Mouse (Mus musculus) c-Kit-negative CD71-positive TER-119-positive erythroid progenitor cells, embryonic 14.5 days (primary cell): Measurements from ENCODE around the gene Ncf4.
A peak's percentile ranks its signal among the peaks of the same experiment; 100 is the strongest.
"Not testable (repeated sequence)": the region's sequence is repeated elsewhere in the genome, so short reads cannot be mapped to it uniquely, and the experiment has no call there.

Experiments
- DNase-seq: peaks from one replicate; pipeline ENCODE4 v3.0.0-alpha.2; 2013; ENCODE audit warnings: low read depth, low spot score

Ncf4 gene

GRCm38 (mm10) chr15:78254751-78255150 is 10.2 kb downstream of the Ncf4 start:
- DNase-seq: no peak

GRCm38 (mm10) chr15:78256602-78257259 is 12.1 kb downstream of the Ncf4 start:
- not testable (repeated sequence) for DNase-seq

GRCm38 (mm10) chr15:78257326-78258050 is 12.9 kb downstream of the Ncf4 start:
- DNase-seq: peak; percentile 39

GRCm38 (mm10) chr15:78258246-78258865 is 13.8 kb downstream of the Ncf4 start:
- no peak for DNase-seq

DNA sequence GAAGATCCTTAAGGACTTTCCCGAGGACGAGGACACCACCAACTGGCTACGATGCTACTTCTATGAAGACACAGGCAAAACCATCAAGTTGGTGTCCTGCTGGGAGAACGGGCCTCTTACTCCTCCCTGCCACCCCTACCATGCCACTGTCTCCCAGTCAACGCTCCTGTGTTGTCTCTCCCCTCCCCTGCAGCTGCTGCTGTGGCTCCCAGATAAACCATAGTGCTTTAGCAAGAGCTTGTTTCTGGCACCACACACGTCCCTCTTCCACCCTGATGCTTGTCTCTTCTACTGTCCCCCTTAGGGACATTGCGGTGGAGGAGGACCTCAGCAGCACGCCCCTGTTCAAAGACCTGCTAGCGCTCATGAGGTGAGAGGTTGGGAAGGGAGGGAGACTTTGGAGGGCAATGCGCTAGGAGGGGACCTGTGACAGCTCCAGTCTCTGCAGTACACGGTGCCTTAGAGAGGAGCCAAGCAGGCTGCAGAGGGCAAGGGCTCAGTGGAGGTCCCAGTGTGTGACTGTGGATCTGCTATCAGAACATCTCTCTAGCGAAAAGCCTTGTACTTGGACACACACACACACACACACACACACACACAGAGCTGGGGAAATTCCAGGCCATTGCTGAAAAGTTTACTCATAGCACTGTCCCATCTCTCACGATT is 16.2 kb downstream of the Ncf4 start:
- DNase-seq: peak; percentile 24

DNA sequence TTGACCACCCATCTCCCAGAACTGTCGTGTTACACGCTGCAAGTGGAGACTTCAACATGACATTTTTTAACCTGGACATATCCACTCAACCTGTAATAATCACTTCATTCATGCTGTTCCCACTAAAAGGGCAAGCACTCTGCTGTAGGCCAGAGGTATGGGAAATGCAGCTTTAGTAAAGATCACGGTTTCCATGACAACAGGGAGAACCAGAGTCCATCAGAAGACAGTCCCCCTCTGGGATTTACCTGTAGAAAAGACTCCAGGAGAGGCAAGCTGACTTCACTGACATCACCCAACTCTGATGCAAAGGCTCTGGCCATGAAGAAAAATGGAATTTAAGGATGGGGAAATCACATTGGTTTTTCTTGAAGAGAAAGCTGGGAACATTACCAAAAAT is 18.7 kb downstream of the Ncf4 start:
- no peak for DNase-seq

- no peak for DNase-seq
Observed at GRCm38 (mm10) chr15:78267441-78267840, 22.8 kb downstream of the Ncf4 start.

DNA sequence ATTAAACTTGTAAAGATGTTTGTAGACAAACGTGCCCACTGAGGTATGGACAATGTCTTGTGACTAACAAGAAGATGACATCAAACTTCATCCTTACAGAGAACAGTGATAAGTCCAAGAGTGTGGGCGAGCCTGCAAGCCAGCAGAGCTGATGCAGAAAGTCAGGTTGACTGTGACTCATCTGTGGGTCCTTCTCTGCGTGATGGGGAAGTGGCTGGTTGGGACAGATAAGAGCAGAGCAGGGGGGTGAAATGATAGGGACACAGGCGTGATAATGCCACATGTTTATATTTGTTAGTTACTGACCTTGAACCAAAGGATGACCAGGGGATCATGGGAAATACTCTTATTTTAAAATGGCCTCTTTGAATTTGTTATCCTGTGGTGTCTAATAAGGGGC is 23.3 kb downstream of the Ncf4 start:
- peak; percentile 36 for DNase-seq

GRCm38 (mm10) chr15:78271208-78271607 is 26.6 kb downstream of the Ncf4 start:
- DNase-seq: no peak

- no peak for DNase-seq
Observed at GRCm38 (mm10) chr15:78278308-78278707, 33.7 kb downstream of the Ncf4 start.

DNA sequence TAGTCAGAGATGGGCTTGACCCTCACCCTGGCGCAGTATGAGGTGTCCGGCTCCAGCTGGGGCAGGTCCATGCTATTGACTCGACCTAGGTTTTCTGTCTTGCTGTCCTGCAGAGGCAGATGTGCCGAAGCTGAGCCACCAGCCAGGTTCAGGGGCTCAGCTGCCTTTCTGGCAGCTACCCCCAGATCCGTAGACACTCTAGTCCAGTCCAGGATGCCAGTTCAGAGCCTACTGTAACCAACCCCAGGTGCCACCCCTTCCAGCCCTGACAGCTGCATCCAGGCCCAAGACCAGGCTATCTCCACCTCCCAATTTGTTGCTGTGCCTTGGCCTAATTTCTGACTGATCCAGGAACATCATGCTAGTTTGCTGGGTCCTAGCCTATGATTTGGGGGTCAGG is 43.3 kb downstream of the Ncf4 start:
- no peak for DNase-seq

- not testable (repeated sequence) for DNase-seq
Observed at GRCm38 (mm10) chr15:78289775-78290174, 45.2 kb downstream of the Ncf4 start.

GRCm38 (mm10) chr15:78293228-78293627 is 48.6 kb downstream of the Ncf4 start:
- DNase-seq: not testable (repeated sequence)

- no peak for DNase-seq
Observed at GRCm38 (mm10) chr15:78293716-78294115, 49.1 kb downstream of the Ncf4 start.

DNA sequence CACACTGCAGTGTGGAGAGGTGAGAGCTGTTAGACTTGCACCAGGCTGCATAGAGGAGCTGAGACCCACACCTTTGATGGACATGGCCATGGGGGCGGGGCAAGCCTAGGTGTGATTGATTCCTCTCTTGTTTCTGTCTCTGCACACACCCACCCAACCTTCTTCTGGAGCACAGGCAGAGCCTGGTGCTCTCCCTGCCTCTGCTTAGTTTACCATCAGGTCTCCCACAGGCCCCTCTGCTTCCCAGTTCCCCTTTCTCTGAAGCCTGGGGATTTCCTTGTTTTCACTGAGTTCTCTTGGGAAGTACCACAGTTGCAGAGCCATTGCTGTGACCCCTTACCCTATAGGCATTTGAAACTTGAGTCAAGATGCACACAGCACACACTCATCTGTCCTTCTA is 54.0 kb downstream of the Ncf4 start:
- DNase-seq: no peak

GRCm38 (mm10) chr15:78299641-78300040 is 55.0 kb downstream of the Ncf4 start:
- no peak for DNase-seq

DNA sequence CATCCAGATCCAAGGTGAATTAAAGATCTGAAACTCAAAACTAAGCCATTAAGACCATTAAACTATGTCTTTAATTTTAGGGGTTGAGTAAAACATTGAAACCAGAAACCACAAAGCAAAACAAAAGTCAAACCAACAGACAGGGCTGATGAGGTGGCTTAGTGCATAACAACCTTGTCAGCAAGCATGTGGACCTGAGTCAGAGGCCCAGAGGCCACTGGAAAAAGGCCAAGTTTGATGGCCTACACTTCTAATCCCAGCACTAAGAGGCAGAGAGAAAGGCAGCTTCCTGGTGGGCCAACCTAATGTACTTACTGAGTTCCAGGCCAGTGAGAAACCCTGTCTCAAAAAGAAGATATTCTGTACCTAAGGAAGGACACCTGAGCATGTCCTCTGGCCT is 56.2 kb downstream of the Ncf4 start:
- DNase-seq: no peak

DNA sequence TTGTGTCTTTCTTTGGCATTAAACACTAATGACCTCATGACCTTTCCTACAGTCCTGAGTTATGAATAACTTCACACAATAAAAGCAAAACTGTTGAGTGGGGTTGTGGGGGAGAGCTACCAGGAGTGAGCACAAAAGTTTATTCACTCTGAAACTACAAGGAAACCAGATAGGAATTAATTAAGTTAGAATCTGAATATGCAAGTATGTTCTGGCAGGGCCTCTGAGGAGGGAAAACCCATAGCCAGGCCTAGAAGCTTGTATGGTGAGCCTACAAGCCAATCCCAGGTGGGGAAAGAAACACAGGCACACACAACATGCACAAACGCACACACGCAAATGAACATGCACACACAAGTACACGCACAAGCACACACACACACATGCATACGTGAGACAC is 58.1 kb downstream of the Ncf4 start:
- DNase-seq: no peak

- DNase-seq: no peak
Observed at GRCm38 (mm10) chr15:78303665-78304233, 59.1 kb downstream of the Ncf4 start.

DNA sequence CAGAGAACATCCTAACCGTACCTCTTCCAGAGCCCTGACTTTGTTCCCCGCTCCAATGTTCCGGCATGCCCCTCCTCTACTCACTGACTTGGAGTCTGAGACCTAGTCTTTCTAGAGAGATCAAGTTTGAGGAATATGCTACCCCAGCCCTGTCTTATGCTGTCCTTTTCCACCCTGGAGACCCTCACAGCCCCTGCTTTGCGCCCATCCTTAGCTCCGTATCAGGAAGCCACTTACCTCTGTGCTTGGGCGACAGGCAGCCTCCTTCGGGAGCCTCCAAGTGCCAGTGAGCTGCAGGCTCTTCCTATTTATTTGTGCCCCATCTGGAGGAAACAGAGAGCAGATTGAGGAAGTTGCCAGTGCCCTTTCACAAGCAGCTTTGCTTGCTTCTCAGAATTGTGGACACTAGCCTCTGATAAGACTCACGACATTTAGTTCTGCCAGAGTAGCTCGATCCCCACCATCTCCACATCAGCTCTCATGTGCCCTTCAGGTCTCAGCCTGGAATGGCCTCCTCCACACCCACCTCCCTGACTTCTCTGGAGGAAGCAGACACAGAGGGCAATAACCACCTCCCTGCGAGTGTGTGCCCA is 60.8 kb downstream of the Ncf4 start, which contains the start of gene Csf2rb2:
Gene Csf2rb2 (minus strand): TSS at position 381 of the 593 bp plus-strand sequence.
- no peak for DNase-seq

DNA sequence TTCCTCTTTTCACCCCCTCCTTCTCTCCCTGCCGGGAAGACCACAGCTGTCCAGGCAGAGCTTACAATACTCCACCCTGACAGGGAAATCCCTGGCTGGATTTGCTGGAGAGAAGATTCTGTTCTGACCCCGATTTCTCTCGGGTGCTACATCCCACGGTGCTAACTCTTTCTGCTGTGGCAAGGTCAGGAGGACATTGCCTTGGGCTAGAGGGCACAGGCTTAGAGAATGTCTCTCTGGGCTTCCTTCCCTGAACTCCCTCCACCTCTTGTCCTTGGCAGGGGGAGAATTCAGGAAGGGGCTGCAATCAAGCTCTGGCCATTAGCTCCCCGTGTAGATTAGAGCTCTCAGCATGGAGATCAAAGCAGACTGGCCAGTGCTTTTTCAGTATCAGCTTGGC is 65.3 kb downstream of the Ncf4 start:
- DNase-seq: no peak
